In the genomic region with DNA sequence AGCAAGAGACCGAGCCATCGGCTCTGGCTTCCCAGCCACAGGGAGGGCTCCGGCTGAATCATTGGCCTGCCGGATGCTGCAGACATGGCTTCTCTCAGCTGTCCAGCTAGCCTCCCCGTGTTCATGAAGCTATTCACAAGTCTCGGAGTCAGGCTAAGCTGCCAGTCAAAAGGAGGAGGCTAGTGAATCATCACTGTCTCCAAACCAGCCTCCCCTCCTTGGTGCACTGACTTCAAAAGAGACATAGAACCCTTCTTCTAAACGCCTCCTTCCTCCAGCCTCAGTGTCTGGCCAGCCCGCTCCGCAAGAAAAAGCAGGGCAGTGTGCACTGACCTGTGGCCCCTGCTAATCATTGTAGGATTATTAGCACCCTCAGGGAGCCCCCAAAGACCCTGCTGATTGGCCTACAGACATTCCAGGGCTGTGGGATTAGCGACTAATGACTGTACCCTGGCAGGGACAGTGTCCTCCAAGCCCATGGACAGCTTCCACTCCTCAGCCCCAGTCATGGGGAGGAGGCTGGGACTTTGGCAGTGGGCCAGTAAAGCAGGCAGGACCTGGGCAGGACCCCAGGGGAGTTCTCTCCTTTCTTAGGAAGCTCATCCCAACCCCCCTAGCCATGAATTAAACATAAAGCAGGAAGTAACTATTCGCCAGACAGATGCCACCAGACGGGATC, we compare ENCODE assay signal across 19 mouse cellular contexts. TPM values are rescaled to one million over a fixed set of nuclear protein-coding genes. Genes with fewer than 3 reads are reported as not detected.
DNase-seq lines count a peak whose midpoint lies in the region; ATAC-seq and TF ChIP-seq lines count a peak whose summit lies in the region.
"Had no signal": no experiment of that assay in that cellular context is flagged by ENCODE, and none has a peak within 500 bp of the region (broad histone marks: within the 10 kb centered on the region; RNA-seq: fewer than 3 reads in every experiment).

No protein-coding gene starts in this region.

- H3K27me3 ChIP-seq in heart, embryonic 11.5 days (ENCODE audit: control insufficient read depth, insufficient read depth, low read length), result no peaks in the 10 kb centered on the region
- H3K27me3 ChIP-seq in lung, embryonic 16.5 days (ENCODE audit: control insufficient read depth, insufficient read depth, low read depth, low read length), result no peaks in the 10 kb centered on the region
- H3K27me3 ChIP-seq in Patski, result no peaks in the 10 kb centered on the region
- no peaks in the 10 kb centered on the region for H3K27me3 ChIP-seq in hindbrain, embryonic 13.5 days
- peaks cover 17% of the 10 kb centered on the region; the same call in 1 of the 2 replicates for H3K27me3 ChIP-seq in liver, embryonic 12.5 days (replicated peaks)
- H3K27me3 ChIP-seq: embryonic facial prominence, embryonic 15.5 days; lung, embryonic 15.5 days had no signal

- intact Hi-C loops in heart, postnatal 25 days (cut with DNase I), result no loop called here

- 0 out of 2 replicates have a peak overlapping the region, but pooled peaks have one; percentile 6 for H3K9ac ChIP-seq in heart, embryonic 11.5 days (ENCODE audit: low read depth, low read length)
- no peak overlapping the region for H3K9ac ChIP-seq in lung, embryonic 16.5 days (ENCODE audit: low read length)
- H3K9ac ChIP-seq in hindbrain, embryonic 13.5 days, result peak overlapping the region; percentile 35; the same call in 1 of the 2 replicates
- H3K9ac ChIP-seq in liver, embryonic 12.5 days, result no peak overlapping the region; the same call in 1 of the 2 replicates
- H3K9ac ChIP-seq: embryonic facial prominence, embryonic 15.5 days; lung, embryonic 15.5 days; stomach, embryonic 15.5 days had no signal

- no peaks in the 10 kb centered on the region for H3K36me3 ChIP-seq in heart, embryonic 11.5 days (ENCODE audit: control insufficient read depth, insufficient read depth, low read length)
- H3K36me3 ChIP-seq in lung, embryonic 16.5 days (ENCODE audit: control insufficient read depth, insufficient read depth, low read length), result no peaks in the 10 kb centered on the region
- H3K36me3 ChIP-seq in hindbrain, embryonic 13.5 days, result no peaks in the 10 kb centered on the region
- no peaks in the 10 kb centered on the region for H3K36me3 ChIP-seq in liver, embryonic 12.5 days
- H3K36me3 ChIP-seq: embryonic facial prominence, embryonic 15.5 days; G1E; lung, embryonic 15.5 days; stomach, embryonic 15.5 days had no signal

- H3K4me1 ChIP-seq in heart, embryonic 11.5 days (ENCODE audit: control insufficient read depth, insufficient read depth, low read length), result no peaks in the 10 kb centered on the region
- peaks cover 4% of the 10 kb centered on the region; the same call in 1 of the 2 replicates for H3K4me1 ChIP-seq in lung, embryonic 16.5 days (replicated peaks; ENCODE audit: control insufficient read depth, insufficient read depth, low read length)
- H3K4me1 ChIP-seq in hindbrain, embryonic 13.5 days (replicated peaks), result peaks cover 10% of the 10 kb centered on the region
- no peaks in the 10 kb centered on the region for H3K4me1 ChIP-seq in liver, embryonic 12.5 days
- H3K4me1 ChIP-seq: embryonic facial prominence, embryonic 15.5 days; lung, embryonic 15.5 days; stomach, embryonic 15.5 days had no signal

- no peak for ATAC-seq in heart, embryonic 11.5 days (replicated peaks; ENCODE audit: insufficient number of reproducible peaks, low FRiP score, low TSS enrichment)
- ATAC-seq in lung, embryonic 16.5 days (ENCODE audit: low read depth), result 0 out of 2 replicates have a peak, but pooled peaks have one; percentile 20
- ATAC-seq in Patski, result peak; percentile 68
- no peak for ATAC-seq in hindbrain, embryonic 13.5 days (ENCODE audit: low FRiP score)
- ATAC-seq in liver, embryonic 12.5 days, result no peak

- POLR2A ChIA-PET in Patski (lab: Charles Lee), result interaction anchor here (1.4 kb wide), 1 partner anchor 25 kb away, joined by 5 read pairs; a partner anchor contains a TSS

- 63% methylated on average over 12 of the region's 12 CpGs for WGBS in heart, embryonic 11.5 days (ENCODE audit: insufficient replicate concordance)
- 51% methylated on average over 12 of the region's 12 CpGs for WGBS in lung, embryonic 16.5 days
- WGBS in hindbrain, embryonic 13.5 days, result 49% methylated on average over 12 of the region's 12 CpGs
- WGBS in liver, embryonic 12.5 days (ENCODE audit: insufficient replicate concordance), result 62% methylated on average over 12 of the region's 12 CpGs

- H3K4me3 ChIP-seq in heart, embryonic 11.5 days (ENCODE audit: low read depth, low read length), result no peak overlapping the region
- H3K4me3 ChIP-seq in lung, embryonic 16.5 days (ENCODE audit: low read length), result no peak overlapping the region
- H3K4me3 ChIP-seq in hindbrain, embryonic 13.5 days, result no peak overlapping the region
- no peak overlapping the region for H3K4me3 ChIP-seq in liver, embryonic 12.5 days
- H3K4me3 ChIP-seq: embryonic facial prominence, embryonic 15.5 days; layer of hippocampus, adult 2 months; lung, embryonic 15.5 days; stomach, embryonic 15.5 days had no signal

- H3K4me2 ChIP-seq in heart, embryonic 11.5 days, result no peak overlapping the region
- no peak overlapping the region for H3K4me2 ChIP-seq in lung, embryonic 16.5 days (ENCODE audit: low read depth, low read length)
- H3K4me2 ChIP-seq in hindbrain, embryonic 13.5 days, result no peak overlapping the region; the same call in 1 of the 2 replicates
- no peak overlapping the region for H3K4me2 ChIP-seq in liver, embryonic 12.5 days
- H3K4me2 ChIP-seq: embryonic facial prominence, embryonic 15.5 days; lung, embryonic 15.5 days; stomach, embryonic 15.5 days had no signal

- TF ChIP-seq CTCF in Patski (IDR thresholded peaks at IDR 0.05), result no peak

- CTCF ChIA-PET in Patski (lab: Charles Lee), result interaction anchor here (1.0 to 5.2 kb wide), 2 partner anchors 9 to 26 kb away, joined by 3 to 22 read pairs; a partner anchor contains a TSS

- no peak overlapping the region for H3K27ac ChIP-seq in heart, embryonic 11.5 days (ENCODE audit: low read depth, low read length)
- H3K27ac ChIP-seq in lung, embryonic 16.5 days (ENCODE audit: low read length), result no peak overlapping the region
- H3K27ac ChIP-seq in hindbrain, embryonic 13.5 days, result no peak overlapping the region
- H3K27ac ChIP-seq in liver, embryonic 12.5 days, result no peak overlapping the region
- H3K27ac ChIP-seq: embryonic facial prominence, embryonic 15.5 days; layer of hippocampus, adult 2 months; lung, embryonic 15.5 days; stomach, embryonic 15.5 days had no signal

- no peak for DNase-seq in heart, postnatal 25 days (ENCODE audit: low spot score)
- no peak for DNase-seq in lung, postnatal 14 days
- DNase-seq in Patski (ENCODE audit: low read depth, low spot score), result peak; percentile 54
- DNase-seq in cerebellum, postnatal 36 days, result no peak
- DNase-seq: cerebellum, adult 9-10 months; heart, postnatal 36 days; liver had no signal

- H3K9me3 ChIP-seq in heart, embryonic 11.5 days (replicated peaks; ENCODE audit: control insufficient read depth, low read length), result no peaks in the 10 kb centered on the region
- no peaks in the 10 kb centered on the region for H3K9me3 ChIP-seq in lung, embryonic 16.5 days (ENCODE audit: control insufficient read depth, low read length)
- no peaks in the 10 kb centered on the region for H3K9me3 ChIP-seq in hindbrain, embryonic 13.5 days
- H3K9me3 ChIP-seq in liver, embryonic 12.5 days (replicated peaks), result no peaks in the 10 kb centered on the region
- H3K9me3 ChIP-seq: embryonic facial prominence, embryonic 15.5 days; G1E; lung, embryonic 15.5 days; stomach, embryonic 15.5 days had no signal

- in situ Hi-C loops in Patski (cut with MboI; ENCODE audit: low pct_unique_long_range_greater_than_20kb), result loop anchor here (10.0 kb wide), 1 partner anchor 337 kb away; no protein-coding TSS in a partner anchor

RNA-seq across cellular contexts. Expression of a gene that starts 10.5 kb away (rescaled TPM):
- not detected in 2 replicates for polyA plus RNA-seq in heart, embryonic 11.5 days (2014; fragmentation: Nextera tagmentation; extraction: Ambion mirVana)
- total RNA-seq in heart, postnatal 25 days (2021), result under 1 TPM; 0.75 to 0.94 TPM
- not detected in 2 replicates for polyA plus RNA-seq in lung, embryonic 16.5 days (2015; fragmentation: Nextera tagmentation; extraction: Ambion mirVana)
- polyA plus RNA-seq in Patski (2021), result 8.3 TPM
- 0.97 and 1.4 TPM in 2 replicates for polyA plus RNA-seq in hindbrain, embryonic 13.5 days (2015; fragmentation: Nextera tagmentation; extraction: Ambion mirVana)
- polyA plus RNA-seq in liver, embryonic 12.5 days (2016; fragmentation: Nextera tagmentation; extraction: Ambion mirVana), result not detected in 2 replicates
- total RNA-seq: neutrophil, adult 5-6 weeks had no signal
- polyA plus RNA-seq: C2C12; embryonic facial prominence, embryonic 15.5 days; G1E; stomach, embryonic 15.5 days had no signal

RNA-seq across cellular contexts. Expression of a gene that starts 12.7 kb away (rescaled TPM):
- polyA plus RNA-seq in heart, embryonic 11.5 days (2014; fragmentation: Nextera tagmentation; extraction: Ambion mirVana), result 6.3 and 8.2 TPM in 2 replicates
- total RNA-seq in heart, postnatal 25 days (2021), result 10 to 100 TPM; 92.4 to 93.0 TPM
- 9.2 and 9.6 TPM in 2 replicates for polyA plus RNA-seq in lung, embryonic 16.5 days (2015; fragmentation: Nextera tagmentation; extraction: Ambion mirVana)
- polyA plus RNA-seq in Patski (2021), result 26.1 TPM
- polyA plus RNA-seq in hindbrain, embryonic 13.5 days (2015; fragmentation: Nextera tagmentation; extraction: Ambion mirVana), result 11.5 and 11.7 TPM in 2 replicates
- 5.1 and 5.5 TPM in 2 replicates for polyA plus RNA-seq in liver, embryonic 12.5 days (2016; fragmentation: Nextera tagmentation; extraction: Ambion mirVana)

RNA-seq across cellular contexts. Expression of a gene that starts 25.6 kb away (rescaled TPM):
- 11.3 and 18.4 TPM in 2 replicates for polyA plus RNA-seq in heart, embryonic 11.5 days (2014; fragmentation: Nextera tagmentation; extraction: Ambion mirVana)
- not detected for total RNA-seq in heart, postnatal 25 days (2021)
- polyA plus RNA-seq in lung, embryonic 16.5 days (2015; fragmentation: Nextera tagmentation; extraction: Ambion mirVana), result 2.1 and 5.4 TPM in 2 replicates
- polyA plus RNA-seq in Patski (2021), result not detected
- not detected in 2 replicates for polyA plus RNA-seq in hindbrain, embryonic 13.5 days (2015; fragmentation: Nextera tagmentation; extraction: Ambion mirVana)
- 23.2 and 25.6 TPM in 2 replicates for polyA plus RNA-seq in liver, embryonic 12.5 days (2016; fragmentation: Nextera tagmentation; extraction: Ambion mirVana)
- total RNA-seq: heart, postnatal 36 days; layer of hippocampus, adult 2 months had no signal
- polyA plus RNA-seq: gonadal fat pad, adult 2 months had no signal

RNA-seq across cellular contexts. Expression of a gene that starts 48.8 kb away (rescaled TPM):
- 40.9 and 47.3 TPM in 2 replicates for polyA plus RNA-seq in heart, embryonic 11.5 days (2014; fragmentation: Nextera tagmentation; extraction: Ambion mirVana)
- 10 to 100 TPM; 31.4 to 34.5 TPM for total RNA-seq in heart, postnatal 25 days (2021)
- polyA plus RNA-seq in lung, embryonic 16.5 days (2015; fragmentation: Nextera tagmentation; extraction: Ambion mirVana), result 47.2 and 50.9 TPM in 2 replicates
- 170 TPM for polyA plus RNA-seq in Patski (2021)
- 67.7 and 70.4 TPM in 2 replicates for polyA plus RNA-seq in hindbrain, embryonic 13.5 days (2015; fragmentation: Nextera tagmentation; extraction: Ambion mirVana)
- polyA plus RNA-seq in liver, embryonic 12.5 days (2016; fragmentation: Nextera tagmentation; extraction: Ambion mirVana), result 82.8 and 84.2 TPM in 2 replicates

RNA-seq across cellular contexts. Expression of a gene that starts 50.2 kb away (rescaled TPM):
- 3.8 and 4.8 TPM in 2 replicates for polyA plus RNA-seq in heart, embryonic 11.5 days (2014; fragmentation: Nextera tagmentation; extraction: Ambion mirVana)
- 10 to 100 TPM; 10.7 to 11.0 TPM for total RNA-seq in heart, postnatal 25 days (2021)
- 6.0 and 7.2 TPM in 2 replicates for polyA plus RNA-seq in lung, embryonic 16.5 days (2015; fragmentation: Nextera tagmentation; extraction: Ambion mirVana)
- polyA plus RNA-seq in Patski (2021), result 8.3 TPM
- 7.6 and 7.9 TPM in 2 replicates for polyA plus RNA-seq in hindbrain, embryonic 13.5 days (2015; fragmentation: Nextera tagmentation; extraction: Ambion mirVana)
- polyA plus RNA-seq in liver, embryonic 12.5 days (2016; fragmentation: Nextera tagmentation; extraction: Ambion mirVana), result 4.5 and 4.9 TPM in 2 replicates

Comparison
In these comparisons a context has a peak if more than half of its experiments do, and no peak if none do; other contexts are left out.
1. ATAC-seq: peak in lung, embryonic 16.5 days (single experiment) and Patski (single experiment); none in heart, embryonic 11.5 days (single experiment), hindbrain, embryonic 13.5 days (single experiment) and liver, embryonic 12.5 days (single experiment).
2. H3K9ac ChIP-seq: peak in heart, embryonic 11.5 days (single experiment) and hindbrain, embryonic 13.5 days (single experiment); none in lung, embryonic 16.5 days (single experiment) and liver, embryonic 12.5 days (single experiment).